Mouse (Mus musculus) natural killer cell, adult 2 months (primary cell): ENCODE measurements around the gene Lmln.
"Not testable (repeated sequence)": the region's sequence is repeated elsewhere in the genome, so short reads cannot be mapped to it uniquely, and the experiment has no call there.

Experiments used
- DNase-seq, 2 experiments: peaks; one replicate each; pipeline ENCODE4 v3.0.0; 2022; ENCODE audit warnings: low spot score in 2 of 2

Lmln gene

GRCm38 (mm10) chr16:33058033-33058432 is 4.3 kb upstream of the Lmln start:
- no peak for DNase-seq

DNA sequence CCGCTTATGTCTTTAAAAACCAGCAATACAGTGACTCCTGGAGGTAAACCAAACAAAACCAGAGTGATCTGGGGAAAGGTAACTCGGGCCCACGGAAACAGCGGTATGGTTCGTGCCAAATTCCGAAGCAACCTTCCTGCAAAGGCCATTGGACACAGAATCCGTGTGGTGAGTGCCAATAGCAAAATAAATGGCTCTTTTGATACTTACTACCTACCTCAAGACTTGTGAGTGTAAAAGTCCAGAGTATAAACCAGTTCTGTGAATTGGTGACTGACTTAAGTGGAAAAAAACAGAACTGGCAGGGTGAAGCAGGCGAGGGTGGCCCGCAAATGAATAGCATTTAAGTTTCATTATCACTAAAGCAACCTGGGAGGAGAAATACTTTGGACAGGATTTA is 3.7 kb upstream of the Lmln start:
- not testable (repeated sequence) for DNase-seq

DNA sequence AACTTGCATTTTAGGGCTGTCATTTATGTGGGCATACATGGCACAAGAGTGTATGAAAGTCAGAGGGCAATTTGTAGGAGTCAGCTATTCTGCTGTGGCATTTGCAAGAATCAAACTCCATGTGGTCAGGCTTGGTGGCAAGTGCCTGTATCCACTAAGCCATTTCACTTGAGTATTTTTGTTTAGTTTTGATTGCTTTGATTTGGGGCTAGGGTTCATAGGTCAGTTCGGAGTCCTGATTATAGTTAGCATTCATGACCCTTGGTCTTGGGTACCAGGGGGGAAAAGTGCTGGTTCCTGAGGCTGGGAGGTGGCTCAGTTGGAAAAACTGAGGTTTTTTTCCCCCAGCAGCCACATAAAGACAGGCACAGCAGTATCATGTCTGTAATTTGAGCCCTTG is 2.9 kb upstream of the Lmln start:
- DNase-seq = no peak

GRCm38 (mm10) chr16:33060926-33061325 is 1.4 kb upstream of the Lmln start:
- no peak for DNase-seq

DNA sequence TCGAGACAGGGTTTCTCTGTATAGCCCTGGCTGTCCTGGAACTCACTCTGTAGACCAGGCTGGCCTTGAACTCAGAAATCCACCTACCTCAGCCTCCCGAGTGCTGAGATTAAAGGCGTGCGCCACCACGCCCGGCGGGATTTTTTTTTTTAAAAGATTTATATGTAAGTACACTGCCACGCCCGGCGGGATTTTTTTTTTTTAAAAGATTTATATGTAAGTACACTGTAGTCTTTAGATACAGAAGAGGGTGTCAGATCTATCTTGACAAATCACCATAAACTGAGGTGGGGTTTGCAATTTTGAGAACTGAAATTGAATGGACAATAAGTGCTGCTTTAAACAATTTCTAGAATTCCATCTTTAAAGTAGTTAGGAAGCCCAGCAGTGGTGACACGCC is 921 bp upstream of the Lmln start:
- no peak for DNase-seq

DNA sequence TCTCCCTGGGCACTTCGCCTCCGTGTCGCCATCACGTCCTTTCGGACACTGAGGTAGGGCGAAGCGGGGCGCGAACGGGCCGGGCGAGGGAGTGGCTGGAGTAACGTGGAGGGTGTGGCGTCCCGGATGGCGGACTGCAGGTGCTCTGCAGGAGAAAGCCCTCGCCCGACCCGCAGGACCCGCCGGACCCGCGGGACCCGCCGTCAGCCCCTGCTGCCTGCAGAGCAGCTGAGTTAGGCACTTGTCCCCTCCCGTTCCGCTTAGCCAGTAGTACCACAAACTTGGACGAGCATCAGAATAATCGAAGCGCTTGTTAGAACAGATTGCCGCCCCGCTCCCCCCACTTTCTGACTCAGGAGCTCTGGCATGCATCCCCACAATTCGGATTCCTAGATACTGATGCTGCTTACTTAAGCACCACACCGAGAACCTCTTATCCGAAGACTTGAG is 386 bp downstream of the Lmln start:
- DNase-seq = peak in 1 of 2 experiments; percentile 24

- DNase-seq = no peak
Measured at GRCm38 (mm10) chr16:33063267-33063666, 946 bp downstream of the Lmln start.

DNA sequence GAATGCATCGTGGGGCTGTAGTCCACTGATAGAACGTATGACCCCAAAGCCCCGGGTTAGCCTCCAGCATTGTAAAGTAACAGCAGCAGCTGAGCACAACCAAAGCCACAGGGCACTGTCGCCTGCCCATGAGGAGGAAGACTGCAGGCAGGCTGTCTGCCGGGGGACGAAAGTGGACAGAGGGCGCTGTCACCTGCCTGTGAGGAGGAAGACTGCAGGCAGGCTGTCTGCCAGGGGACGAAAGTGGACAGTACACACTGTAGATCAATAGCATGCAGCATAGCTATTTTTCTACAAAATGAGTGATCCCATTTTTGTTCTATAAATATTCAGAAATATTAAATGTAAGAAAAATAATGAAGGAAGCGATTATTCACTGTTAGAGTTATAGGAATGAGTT is 2.3 kb downstream of the Lmln start:
- no peak for DNase-seq

- DNase-seq = no peak
Measured at GRCm38 (mm10) chr16:33070928-33071327, 8.6 kb downstream of the Lmln start.

DNA sequence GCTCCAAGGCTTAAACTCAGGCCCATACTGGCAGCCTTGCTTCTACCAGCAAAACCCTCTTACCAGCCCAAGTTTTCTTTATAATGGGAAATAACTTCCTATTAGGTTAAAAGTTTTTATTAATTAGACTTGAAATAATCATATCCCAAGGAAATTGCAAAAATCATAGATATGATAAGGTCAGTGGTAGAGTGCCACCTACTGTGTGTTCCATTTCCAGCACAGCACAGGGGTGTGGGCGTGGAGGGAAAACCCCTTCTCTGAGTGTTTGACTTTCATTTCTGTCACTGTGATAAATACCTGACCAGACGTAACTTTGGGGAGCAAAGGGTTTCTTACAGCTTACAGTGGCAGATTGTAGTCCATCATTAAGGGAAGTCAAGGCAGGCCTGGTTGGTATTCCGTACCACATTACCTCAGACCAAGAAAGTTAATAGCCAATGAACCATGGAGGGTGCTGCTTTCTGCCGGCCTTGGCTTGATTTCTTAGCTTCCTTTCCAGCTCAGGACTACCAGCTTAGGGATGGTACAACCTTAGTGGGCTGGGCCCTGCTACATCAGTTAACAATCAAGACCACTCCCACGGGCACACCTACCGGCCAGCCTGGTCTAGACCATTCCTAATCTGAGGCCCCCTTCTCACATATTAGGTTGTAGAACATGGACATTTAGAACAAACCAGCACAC is 10.7 kb downstream of the Lmln start:
- peak in 1 of 2 experiments; percentile 50 for DNase-seq

DNA sequence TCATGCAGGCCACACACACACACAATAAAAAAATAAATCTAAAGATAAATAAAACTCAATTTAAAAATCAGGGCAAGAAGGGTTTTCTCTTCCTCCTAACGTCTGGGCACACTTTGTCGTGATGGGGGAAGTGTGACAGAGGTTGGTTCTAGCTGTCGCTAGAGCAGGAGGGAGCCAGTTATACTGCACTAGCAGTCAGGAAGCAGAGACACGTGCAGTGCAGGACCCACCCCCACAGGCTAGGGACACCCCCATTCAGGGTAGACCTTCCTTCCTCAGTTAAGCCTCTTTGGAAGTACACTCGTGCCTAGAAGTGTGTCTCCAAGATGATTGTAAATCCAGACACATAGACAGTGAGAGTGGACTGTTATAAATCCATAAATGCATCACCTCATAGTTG is 12.6 kb downstream of the Lmln start:
- no peak for DNase-seq

GRCm38 (mm10) chr16:33076078-33076477 is 13.8 kb downstream of the Lmln start:
- no peak for DNase-seq

DNA sequence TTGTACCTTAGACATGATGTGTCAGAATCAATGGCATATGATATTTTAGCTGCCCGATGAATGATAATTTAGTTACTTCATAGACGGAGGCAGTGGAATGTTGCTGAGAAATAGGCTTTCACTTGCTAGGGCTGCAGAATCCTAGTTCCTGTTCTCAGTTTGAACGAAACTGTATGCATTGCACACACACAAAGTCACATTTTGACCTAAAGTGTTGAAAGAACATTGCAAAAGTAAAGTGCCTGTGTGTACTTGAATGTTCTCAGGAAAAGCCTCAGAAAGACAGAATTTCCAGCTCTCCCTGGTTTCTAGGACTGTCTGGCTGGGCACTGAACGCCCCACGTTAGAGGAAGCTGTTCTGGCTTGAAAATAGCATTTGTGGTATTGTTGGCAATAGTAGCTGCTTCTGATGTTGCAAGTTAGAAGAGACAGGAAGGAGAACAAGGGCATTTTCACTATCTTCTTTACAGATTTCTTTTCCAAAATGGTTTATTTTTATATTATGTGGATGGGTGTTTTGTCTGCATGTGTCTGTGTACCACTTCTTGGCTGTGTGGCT is 14.8 kb downstream of the Lmln start:
- no peak for DNase-seq

GRCm38 (mm10) chr16:33080063-33080462 is 17.7 kb downstream of the Lmln start:
- DNase-seq = no peak

- DNase-seq = no peak
Measured at GRCm38 (mm10) chr16:33082951-33083350, 20.6 kb downstream of the Lmln start.

GRCm38 (mm10) chr16:33083996-33084395 is 21.7 kb downstream of the Lmln start:
- no peak for DNase-seq

DNA sequence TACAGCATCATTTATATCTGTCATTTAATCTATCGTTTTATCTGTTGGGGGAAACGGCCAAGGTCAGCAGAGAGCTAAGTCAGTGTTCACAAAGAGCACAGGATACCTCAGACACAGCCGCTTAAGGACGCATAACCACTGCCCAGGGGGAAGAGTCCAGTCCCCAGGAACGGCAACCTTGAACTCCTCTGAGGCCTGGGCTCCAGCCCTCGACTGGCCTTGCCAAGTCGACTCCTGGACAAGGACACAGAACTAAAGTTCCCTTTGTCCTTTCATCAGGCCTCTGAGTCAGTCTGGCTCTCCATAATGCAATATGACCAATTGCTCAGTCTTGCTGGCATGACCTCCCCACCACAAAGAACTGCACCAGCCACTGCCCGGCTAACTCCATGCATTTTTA is 23.3 kb downstream of the Lmln start:
- DNase-seq = no peak

- DNase-seq = no peak
Measured at GRCm38 (mm10) chr16:33113726-33114125, 51.4 kb downstream of the Lmln start.

GRCm38 (mm10) chr16:33123373-33123772 is 61.1 kb downstream of the Lmln start:
- no peak for DNase-seq

DNA sequence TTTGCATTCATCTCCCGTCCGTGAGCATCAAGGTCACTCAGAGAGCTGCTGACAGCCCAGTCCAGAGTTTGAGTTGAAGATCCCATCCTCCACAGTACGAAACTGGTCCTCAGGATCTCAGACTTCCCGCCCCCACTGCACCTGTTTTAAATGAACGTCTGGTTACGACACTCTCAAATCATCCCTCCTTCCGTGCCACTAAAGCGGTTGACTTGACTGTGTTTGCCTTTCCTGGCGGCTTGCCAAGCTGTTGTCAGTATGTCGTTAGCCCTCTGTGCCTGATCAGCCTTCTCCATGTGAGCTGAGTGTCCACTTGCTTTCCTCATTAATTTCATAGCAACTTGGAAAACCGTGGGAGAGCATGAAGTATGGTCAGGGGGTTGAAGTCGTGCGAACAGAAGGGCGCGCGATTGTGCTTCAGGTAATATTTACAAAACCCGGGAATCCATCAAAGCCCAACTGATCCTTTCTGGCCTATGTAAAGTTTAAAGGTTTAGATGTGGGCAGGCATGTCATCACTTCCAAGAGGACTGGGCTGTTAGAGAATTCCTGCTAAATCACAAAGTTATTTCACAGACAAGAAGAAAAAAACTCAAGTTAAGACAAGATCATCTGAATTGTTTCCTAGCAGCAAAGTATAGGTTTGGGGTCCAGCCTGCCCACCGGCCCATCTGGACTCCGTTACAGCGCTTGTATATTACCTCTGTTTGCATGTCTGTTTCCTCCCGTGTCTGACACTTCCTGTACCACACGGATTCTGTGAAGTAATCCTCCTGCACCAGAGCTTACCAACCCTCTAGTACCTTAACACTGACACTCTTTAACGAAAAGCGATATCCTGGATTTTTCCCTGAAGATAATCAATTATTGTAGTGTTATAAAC is 61.9 kb downstream of the Lmln start:
- DNase-seq = no peak

- DNase-seq = no peak
Measured at GRCm38 (mm10) chr16:33127052-33127451, 64.7 kb downstream of the Lmln start.

DNA sequence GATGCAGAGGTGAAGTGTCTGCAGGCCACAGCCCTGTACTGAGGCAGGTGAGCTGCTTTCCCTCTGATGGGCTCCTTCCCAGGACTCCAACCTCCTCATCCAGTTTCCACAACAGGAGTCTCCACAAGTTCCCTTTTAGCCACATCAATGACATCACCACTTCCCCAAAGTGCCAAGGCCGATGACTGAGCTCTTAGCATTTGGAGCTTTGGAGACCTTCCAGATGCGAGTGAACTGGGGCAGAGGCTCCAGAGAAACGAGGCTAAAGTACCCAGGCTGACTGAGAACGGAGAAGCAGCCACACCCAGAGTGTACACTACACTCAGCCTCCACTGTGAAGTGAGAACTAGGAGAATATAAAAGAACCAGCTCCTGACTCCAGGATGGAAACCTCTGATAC is 68.4 kb downstream of the Lmln start:
- DNase-seq = no peak

- no peak for DNase-seq
Measured at GRCm38 (mm10) chr16:33133186-33133585, 70.9 kb downstream of the Lmln start.
